Mouse (Mus musculus): ENCODE results near the gene Otop3.

DNA sequence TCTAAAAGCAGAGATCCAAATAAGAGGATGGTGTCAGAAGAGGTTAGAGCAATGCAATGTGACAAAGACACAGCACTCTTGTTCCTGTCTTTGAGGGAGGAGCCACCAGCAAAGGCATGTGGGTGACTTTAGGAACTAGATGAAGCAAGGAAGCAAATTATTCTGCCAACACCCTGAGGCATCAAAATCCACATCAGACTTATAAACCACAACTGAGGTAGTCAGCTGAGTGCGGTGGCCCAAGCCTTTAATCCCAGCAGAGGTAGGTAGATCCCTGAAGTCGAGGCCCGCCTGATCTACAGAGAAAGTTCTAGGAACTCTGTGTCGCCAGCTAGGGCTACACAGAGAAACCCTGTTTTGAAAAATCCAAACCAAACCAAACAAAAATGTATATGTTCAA, 42.7 kb downstream of the Otop3 start:
- no peak for TF ChIP-seq CTCF (IDR thresholded peaks at IDR 0.05; ENCODE audit: control insufficient read depth, insufficient read depth, insufficient read length)
- no peak for TF ChIP-seq MYOD1 (IDR thresholded peaks at IDR 0.05; ENCODE audit: control insufficient read depth, insufficient read length, low read depth)
- no peak for TF ChIP-seq MAX (IDR thresholded peaks at IDR 0.05)

All from C2C12 (cell line).